ENCODE assay signal across 9 mouse cellular contexts in the genomic region with DNA sequence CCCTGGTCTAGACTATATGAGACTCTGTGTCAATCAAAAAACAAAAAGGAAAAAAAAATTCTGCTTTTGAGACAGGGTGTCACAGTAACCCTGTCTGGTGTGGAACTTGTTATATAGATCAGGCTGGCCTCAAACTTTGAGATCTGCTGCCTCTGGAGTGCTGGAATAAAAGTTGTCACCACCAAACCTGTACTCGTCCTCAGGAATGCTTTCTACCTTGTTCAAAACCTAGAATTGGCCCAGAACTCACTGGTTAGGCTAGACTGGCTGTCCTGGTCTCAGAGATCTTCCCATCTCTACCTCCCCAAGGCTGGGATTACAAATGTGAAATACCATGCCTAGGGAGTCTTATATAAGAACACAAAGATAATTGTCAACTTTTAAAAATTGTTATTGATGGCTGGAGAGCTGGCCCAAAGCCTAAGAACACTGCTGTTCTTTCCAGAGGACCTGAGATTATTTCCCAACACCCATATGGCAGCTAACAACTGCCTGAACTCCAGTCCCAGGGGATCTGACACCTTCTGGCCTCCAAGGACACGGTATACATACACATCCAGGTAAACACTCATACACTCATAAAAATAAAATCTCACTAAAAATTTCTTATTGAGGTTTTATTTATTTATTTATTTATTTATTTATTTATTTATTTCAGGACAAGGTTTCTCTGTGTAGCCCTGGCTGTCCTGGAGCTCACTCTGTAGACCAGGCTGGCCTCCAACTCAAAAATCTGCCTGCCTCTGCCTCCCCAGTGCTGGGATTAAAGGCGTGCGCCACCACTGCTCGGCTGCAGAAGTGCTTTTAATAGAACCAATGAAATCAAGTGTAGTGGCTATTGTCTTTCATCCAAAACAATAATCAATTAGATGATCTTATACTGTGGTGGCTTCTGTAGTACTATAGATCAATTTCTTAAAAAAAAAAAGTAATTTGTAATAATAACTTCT. TPM values are rescaled to one million over a fixed set of nuclear protein-coding genes. Genes with fewer than 3 reads are reported as not detected.
DNase-seq lines count a peak whose midpoint lies in the region; ATAC-seq and TF ChIP-seq lines count a peak whose summit lies in the region.
"Had no signal": no experiment of that assay in that cellular context is flagged by ENCODE, and none has a peak within 500 bp of the region (broad histone marks: within the 10 kb centered on the region; RNA-seq: fewer than 3 reads in every experiment).

No protein-coding gene starts in this region.

- peak overlapping the region in 1 of 2 experiments; percentile 84; a peak in 1 of 4 replicates for H3K27ac ChIP-seq in heart, embryonic 14.5 days (replicated peaks in 1 of 2; ENCODE audit: control insufficient read depth in 1 of 2, insufficient read depth in 1 of 2, low read depth in 2 of 2, low read length in 2 of 2)
- H3K27ac ChIP-seq in hindbrain, embryonic 11.5 days (ENCODE audit: low read depth, low read length), result no peak overlapping the region
- no peak overlapping the region for H3K27ac ChIP-seq in midbrain, embryonic 11.5 days (ENCODE audit: low read depth, low read length)

- intact Hi-C loops in heart, postnatal 36 days (cut with DNase I), result loop anchor here (2.0 to 10.0 kb wide), 3 partner anchors 75 to 337 kb away; a partner anchor contains a TSS

- WGBS in heart, embryonic 14.5 days, result 86% methylated on average over 5 of the region's 5 CpGs
- WGBS in hindbrain, embryonic 11.5 days, result 89% methylated on average over 5 of the region's 5 CpGs
- 92% methylated on average over 5 of the region's 5 CpGs for WGBS in midbrain, embryonic 11.5 days

- peaks cover 0 to 4% of the 10 kb centered on the region in 2 experiments; a peak in 1 of 4 replicates for H3K4me1 ChIP-seq in heart, embryonic 14.5 days (ENCODE audit: control insufficient read depth in 2 of 2, insufficient read depth in 2 of 2, low read length in 2 of 2)
- peaks cover 44% of the 10 kb centered on the region for H3K4me1 ChIP-seq in G1E (ENCODE audit: insufficient read depth, low read depth, low read length)
- no peaks in the 10 kb centered on the region for H3K4me1 ChIP-seq in hindbrain, embryonic 11.5 days (replicated peaks; ENCODE audit: control insufficient read depth, insufficient read depth, low read length)
- peaks cover 10% of the 10 kb centered on the region; the same call in 1 of the 2 replicates for H3K4me1 ChIP-seq in midbrain, embryonic 11.5 days (ENCODE audit: control insufficient read depth, insufficient read depth, low read length)

- peak overlapping the region in 1 of 2 experiments; percentile 66; a peak in 1 of 4 replicates for H3K4me3 ChIP-seq in heart, embryonic 14.5 days (ENCODE audit: control insufficient read depth in 1 of 2, insufficient read depth in 1 of 2, low read depth in 1 of 2, low read length in 2 of 2)
- peak overlapping the region; percentile 85; the same call in 1 of the 2 replicates for H3K4me3 ChIP-seq in G1E (ENCODE audit: low read depth, low read length)
- H3K4me3 ChIP-seq in hindbrain, embryonic 11.5 days (ENCODE audit: low read depth, low read length), result peak overlapping the region; percentile 53; the same call in 1 of the 2 replicates
- no peak overlapping the region for H3K4me3 ChIP-seq in midbrain, embryonic 11.5 days (ENCODE audit: low read depth, low read length)

- H3K27me3 ChIP-seq in heart, embryonic 14.5 days (ENCODE audit: control insufficient read depth, insufficient read depth, low read length), result no peaks in the 10 kb centered on the region
- H3K27me3 ChIP-seq in G1E (ENCODE audit: insufficient read depth, low read length), result no peaks in the 10 kb centered on the region
- H3K27me3 ChIP-seq in hindbrain, embryonic 11.5 days (ENCODE audit: control insufficient read depth, insufficient read depth, low read length), result no peaks in the 10 kb centered on the region
- H3K27me3 ChIP-seq in midbrain, embryonic 11.5 days (ENCODE audit: control insufficient read depth, insufficient read depth, low read length), result no peaks in the 10 kb centered on the region

- ATAC-seq in heart, embryonic 14.5 days (ENCODE audit: insufficient number of reproducible peaks, insufficient read depth, low FRiP score, low read depth), result no peak
- no peak for ATAC-seq in G1E (ENCODE audit: extremely low read depth, insufficient number of reproducible peaks, low FRiP score, poor library complexity, severe bottlenecking)
- no peak for ATAC-seq in hindbrain, embryonic 11.5 days (ENCODE audit: low FRiP score)
- ATAC-seq in midbrain, embryonic 11.5 days (ENCODE audit: low FRiP score), result no peak
- ATAC-seq in activated CD4-positive, CD25-positive, alpha-beta regulatory T cell, adult 4 months, result no peak

- H3K9ac ChIP-seq in heart, embryonic 14.5 days (ENCODE audit: low read length), result no peak overlapping the region; the same call in 1 of the 2 replicates
- H3K9ac ChIP-seq in hindbrain, embryonic 11.5 days (ENCODE audit: low read depth, low read length), result no peak overlapping the region
- H3K9ac ChIP-seq in midbrain, embryonic 11.5 days (ENCODE audit: low read length), result no peak overlapping the region; the same call in 1 of the 2 replicates

- peak overlapping the region; percentile 77 for H3K4me2 ChIP-seq in heart, embryonic 14.5 days (ENCODE audit: low read length)
- 0 out of 2 replicates have a peak overlapping the region, but pooled peaks have one; percentile 50 for H3K4me2 ChIP-seq in hindbrain, embryonic 11.5 days (replicated peaks; ENCODE audit: low read depth, low read length)
- peak overlapping the region; percentile 67 for H3K4me2 ChIP-seq in midbrain, embryonic 11.5 days

- no peaks in the 10 kb centered on the region for H3K9me3 ChIP-seq in heart, embryonic 14.5 days (ENCODE audit: control insufficient read depth, low read length)
- H3K9me3 ChIP-seq in G1E (replicated peaks), result 0 out of 2 replicates have a peak, but pooled peaks cover 3% of the 10 kb centered on the region
- H3K9me3 ChIP-seq in hindbrain, embryonic 11.5 days (ENCODE audit: control insufficient read depth, low read length), result no peaks in the 10 kb centered on the region
- H3K9me3 ChIP-seq in midbrain, embryonic 11.5 days (ENCODE audit: control insufficient read depth, low read length), result no peaks in the 10 kb centered on the region

- H3K36me3 ChIP-seq in heart, embryonic 14.5 days (ENCODE audit: control insufficient read depth, insufficient read depth, low read length), result no peaks in the 10 kb centered on the region
- peaks cover 2% of the 10 kb centered on the region for H3K36me3 ChIP-seq in G1E (replicated peaks)
- H3K36me3 ChIP-seq in hindbrain, embryonic 11.5 days (ENCODE audit: control insufficient read depth, insufficient read depth, low read length), result no peaks in the 10 kb centered on the region
- H3K36me3 ChIP-seq in midbrain, embryonic 11.5 days (ENCODE audit: control insufficient read depth, insufficient read depth, low read length), result no peaks in the 10 kb centered on the region

- TF ChIP-seq CTCF in G1E (IDR thresholded peaks at IDR 0.05; ENCODE audit: low read depth, low read length), result no peak

- DNase-seq in heart, postnatal 36 days, result no peak
- DNase-seq in G1E (ENCODE audit: low spot score), result no peak
- DNase-seq in hindbrain, embryonic 11.5 days (ENCODE audit: low spot score), result no peak
- DNase-seq in midbrain, embryonic 11.5 days (ENCODE audit: low spot score, missing footprints), result peak; percentile 66
- no peak for DNase-seq in thymus, postnatal 4 days
- no peak for DNase-seq in layer of hippocampus, adult 11-12 months (ENCODE audit: low spot score)
- DNase-seq: right cerebral cortex, postnatal 25 days had no signal

RNA-seq across cellular contexts. Expression of a gene that starts 1.0 kb away (rescaled TPM):
- polyA plus RNA-seq in heart, embryonic 14.5 days (2014; fragmentation: Nextera tagmentation; extraction: Ambion mirVana), result 17.5 and 21.7 TPM in 2 replicates
- 10 to 100 TPM; 37.9 to 39.0 TPM for total RNA-seq in heart, postnatal 36 days (2021)
- total RNA-seq in G1E (2014; fragmentation: Nextera tagmentation), result 8.3 and 9.9 TPM in 2 replicates
- total RNA-seq in G1E (2017), result 0.23 and 2.5 TPM in 2 replicates
- polyA plus RNA-seq in G1E (2012), result 0.21 and 0.51 TPM in 2 replicates
- polyA plus RNA-seq in hindbrain, embryonic 11.5 days (2014; fragmentation: Nextera tagmentation; extraction: Ambion mirVana), result 9.7 and 11.2 TPM in 2 replicates
- polyA plus RNA-seq in midbrain, embryonic 11.5 days (2014; fragmentation: Nextera tagmentation; extraction: Ambion mirVana), result 5.2 and 5.8 TPM in 2 replicates
- polyA plus RNA-seq in activated CD4-positive, CD25-positive, alpha-beta regulatory T cell, adult 4 months (2017; shearing (Covaris generic)), result 1 to 10 TPM; 2.4 to 3.7 TPM

RNA-seq across cellular contexts. Expression of a gene that starts 4.4 kb away (rescaled TPM):
- polyA plus RNA-seq in heart, embryonic 14.5 days (2014; fragmentation: Nextera tagmentation; extraction: Ambion mirVana), result 705 and 753 TPM in 2 replicates
- total RNA-seq in heart, postnatal 36 days (2021), result 100 to 1,000 TPM; 292 to 340 TPM
- 132 and 141 TPM in 2 replicates for total RNA-seq in G1E (2014; fragmentation: Nextera tagmentation)
- 406 and 564 TPM in 2 replicates for total RNA-seq in G1E (2017)
- 1,038 and 1,134 TPM in 2 replicates for polyA plus RNA-seq in G1E (2012)
- polyA plus RNA-seq in hindbrain, embryonic 11.5 days (2014; fragmentation: Nextera tagmentation; extraction: Ambion mirVana), result 654 and 669 TPM in 2 replicates
- polyA plus RNA-seq in midbrain, embryonic 11.5 days (2014; fragmentation: Nextera tagmentation; extraction: Ambion mirVana), result 694 and 720 TPM in 2 replicates
- 100 to 1,000 TPM; 601 to 656 TPM for polyA plus RNA-seq in activated CD4-positive, CD25-positive, alpha-beta regulatory T cell, adult 4 months (2017; shearing (Covaris generic))

RNA-seq across cellular contexts. Expression of a gene that starts 40.5 kb away (rescaled TPM):
- polyA plus RNA-seq in heart, embryonic 14.5 days (2014; fragmentation: Nextera tagmentation; extraction: Ambion mirVana), result 1,228 and 1,448 TPM in 2 replicates
- total RNA-seq in heart, postnatal 36 days (2021), result 100 to 1,000 TPM; 189 to 218 TPM
- total RNA-seq in G1E (2014; fragmentation: Nextera tagmentation) (not detected in 2 replicates), G1E (2017) (not detected in 2 replicates)
- not detected in 2 replicates for polyA plus RNA-seq in G1E (2012)
- 91.4 and 114 TPM in 2 replicates for polyA plus RNA-seq in hindbrain, embryonic 11.5 days (2014; fragmentation: Nextera tagmentation; extraction: Ambion mirVana)
- 57.2 and 60.5 TPM in 2 replicates for polyA plus RNA-seq in midbrain, embryonic 11.5 days (2014; fragmentation: Nextera tagmentation; extraction: Ambion mirVana)
- polyA plus RNA-seq in activated CD4-positive, CD25-positive, alpha-beta regulatory T cell, adult 4 months (2017; shearing (Covaris generic)), result 1 to 10 TPM in 1 of 2 experiments, under 1 TPM in 1; 0.90 to 1.1 TPM

Comparison
In these comparisons a context has a peak if more than half of its experiments do, and no peak if none do; other contexts are left out.
1. RNA of a gene that starts 40.5 kb away (polyA plus RNA-seq): 1,228 to 1,448 TPM in heart, embryonic 14.5 days, 91.4 to 114 TPM in hindbrain, embryonic 11.5 days and 57.2 to 60.5 TPM in midbrain, embryonic 11.5 days; 0.90 to 1.1 TPM in activated CD4-positive, CD25-positive, alpha-beta regulatory T cell, adult 4 months and not detected in G1E; every median in the first group is over 10 times any median in the second.
2. Peak in every context shown above with its lines, with median percentiles within 50 percentile points of each other: H3K4me2 ChIP-seq.